Mouse (Mus musculus) hindbrain, embryonic 12.5 days (tissue): ENCODE measurements around the gene Ttc19. TPM values are rescaled to one million over a fixed set of nuclear protein-coding genes. Genes with fewer than 3 reads are reported as not detected.

ENCODE experiments used
- ATAC-seq: fragments of 200-750 bp; cut with Nextera tagmentation; 2 replicates; pipeline ENCODE4 v1.8.0; 2017; ENCODE audit warnings: moderate TSS enrichment; ENCODE audit not compliant: low FRiP score
- H3K27ac ChIP-seq: fragments of 300-500 bp; sonication (generic); 2 replicates; pipeline ENCODE4 v1.5.1; 2016; ENCODE audit warnings: mild to moderate bottlenecking
- H3K27me3 ChIP-seq: fragments of 300-500 bp; sonication (generic); 2 replicates; pipeline ENCODE4 v1.6.1; 2016; ENCODE audit warnings: mild to moderate bottlenecking
- H3K36me3 ChIP-seq: fragments of 300-500 bp; sonication (generic); 2 replicates; pipeline ENCODE4 v1.6.1; 2016; ENCODE audit warnings: mild to moderate bottlenecking
- H3K4me1 ChIP-seq: fragments of 300-500 bp; sonication (generic); 2 replicates; pipeline ENCODE4 v1.6.1; 2016
- H3K4me2 ChIP-seq: fragments of 300-500 bp; sonication (generic); replicated peaks from 2 replicates; pipeline ENCODE4 v1.6.1; 2016; ENCODE audit warnings: mild to moderate bottlenecking
- H3K4me3 ChIP-seq: fragments of 300-500 bp; sonication (generic); 2 replicates; pipeline ENCODE4 v1.5.1; 2016; ENCODE audit warnings: mild to moderate bottlenecking
- H3K9ac ChIP-seq: fragments of 300-500 bp; sonication (generic); 2 replicates; pipeline ENCODE4 v1.6.1; 2016; ENCODE audit warnings: mild to moderate bottlenecking, moderate library complexity
- H3K9me3 ChIP-seq: fragments of 300-500 bp; sonication (generic); replicated peaks from 2 replicates; pipeline ENCODE4 v1.6.1; 2016; ENCODE audit warnings: mild to moderate bottlenecking
- WGBS: fragments of 180-500 bp; shearing (Covaris S2); methylation state at CpG from one replicate; pipeline ENCODE4 v1.1.7; 2016; 5-methylcytosine and 5-hydroxymethylcytosine counted together
- polyA plus RNA-seq: library from polyadenylated mRNA; unstranded; fragments of >200 nt; fragmentation: Nextera tagmentation; extraction: Ambion mirVana; gene quantifications from 2 replicates; pipeline ENCODE4 v1.2.1, GENCODE M21; 2016

Gene Ttc19
- polyA plus RNA-seq, 1 experiment from 2014 or later = 36.1 TPM

- no peak overlapping the region for H3K27ac ChIP-seq
- peaks cover 5% of the 10 kb centered on the region; the same call in 1 of the 2 replicates for H3K4me1 ChIP-seq
- H3K4me3 ChIP-seq = no peak overlapping the region
- H3K9me3 ChIP-seq = no peaks in the 10 kb centered on the region
- WGBS = 93% methylated on average over 2 of the region's 2 CpGs
- H3K4me2 ChIP-seq = no peak overlapping the region
- ATAC-seq = no peak
- H3K36me3 ChIP-seq = peaks cover 46% of the 10 kb centered on the region
- H3K27me3 ChIP-seq = no peaks in the 10 kb centered on the region
- no peak overlapping the region for H3K9ac ChIP-seq
Measured at GRCm38 (mm10) chr11:62294121-62294520, 12.8 kb downstream of the Ttc19 start.

- no peak overlapping the region for H3K4me2 ChIP-seq
Measured at GRCm38 (mm10) chr11:62298883-62299282, 17.6 kb downstream of the Ttc19 start.

GRCm38 (mm10) chr11:62305866-62306265, 24.6 kb downstream of the Ttc19 start:
- Histone ChIP-seq H3K27me3 (no peaks in the 10 kb centered on the region), H3K4me3 (no peak overlapping the region), H3K4me1 (no peaks in the 10 kb centered on the region), H3K9ac (no peak overlapping the region), H3K27ac (no peak overlapping the region), H3K9me3 (no peaks in the 10 kb centered on the region), H3K4me2 (no peak overlapping the region), H3K36me3 (peaks cover 18% of the 10 kb centered on the region; the same call in 1 of the 2 replicates)
- ATAC-seq = no peak
- 95% methylated on average over 2 of the region's 2 CpGs for WGBS

More at GRCm38 (mm10) chr11:62298883-62299282, 17.6 kb downstream of the Ttc19 start:
- Histone ChIP-seq H3K27ac (no peak overlapping the region), H3K9ac (no peak overlapping the region), H3K36me3 (peaks cover 20% of the 10 kb centered on the region), H3K27me3 (no peaks in the 10 kb centered on the region), H3K4me3 (no peak overlapping the region), H3K4me1 (peaks cover 5% of the 10 kb centered on the region; the same call in 1 of the 2 replicates), H3K9me3 (no peaks in the 10 kb centered on the region)
- 87% methylated on average over 6 of the region's 6 CpGs for WGBS
- no peak for ATAC-seq

DNA sequence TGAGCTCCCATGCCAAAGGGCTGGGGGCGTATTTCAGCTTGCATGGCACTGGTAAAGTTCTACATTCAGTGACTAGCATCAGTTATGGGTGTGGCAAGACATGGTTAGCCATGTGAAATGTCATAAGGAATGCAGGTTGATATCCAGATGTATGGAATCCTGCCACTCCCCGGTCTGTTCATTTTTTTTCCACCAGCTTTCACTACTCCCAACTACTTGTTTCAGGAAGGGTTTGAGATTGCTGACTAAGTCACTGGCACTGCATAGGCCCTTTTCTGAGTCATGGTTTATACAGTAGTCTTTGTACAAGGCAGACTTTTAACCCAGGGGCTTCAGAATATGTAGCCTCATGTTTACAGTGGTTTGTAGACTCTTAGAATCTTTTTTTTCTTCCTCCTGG, 28.0 kb downstream of the Ttc19 start:
- Histone ChIP-seq H3K27ac (no peak overlapping the region), H3K9ac (no peak overlapping the region), H3K27me3 (no peaks in the 10 kb centered on the region), H3K4me3 (no peak overlapping the region), H3K9me3 (no peaks in the 10 kb centered on the region), H3K4me2 (no peak overlapping the region), H3K36me3 (peaks cover 37% of the 10 kb centered on the region), H3K4me1 (no peaks in the 10 kb centered on the region)
- WGBS = 94% methylated on average over 2 of the region's 2 CpGs
- ATAC-seq = no peak

- H3K4me3 ChIP-seq = no peak overlapping the region
- no peaks in the 10 kb centered on the region for H3K4me1 ChIP-seq
- no peaks in the 10 kb centered on the region for H3K27me3 ChIP-seq
- peaks cover 73% of the 10 kb centered on the region for H3K36me3 ChIP-seq
- H3K9me3 ChIP-seq = no peaks in the 10 kb centered on the region
- 95% methylated on average over 5 of the region's 5 CpGs for WGBS
- H3K4me2 ChIP-seq = no peak overlapping the region
- no peak for ATAC-seq
- no peak overlapping the region for H3K27ac ChIP-seq
- H3K9ac ChIP-seq = no peak overlapping the region
Measured at GRCm38 (mm10) chr11:62314984-62315383, 33.7 kb downstream of the Ttc19 start.

DNA sequence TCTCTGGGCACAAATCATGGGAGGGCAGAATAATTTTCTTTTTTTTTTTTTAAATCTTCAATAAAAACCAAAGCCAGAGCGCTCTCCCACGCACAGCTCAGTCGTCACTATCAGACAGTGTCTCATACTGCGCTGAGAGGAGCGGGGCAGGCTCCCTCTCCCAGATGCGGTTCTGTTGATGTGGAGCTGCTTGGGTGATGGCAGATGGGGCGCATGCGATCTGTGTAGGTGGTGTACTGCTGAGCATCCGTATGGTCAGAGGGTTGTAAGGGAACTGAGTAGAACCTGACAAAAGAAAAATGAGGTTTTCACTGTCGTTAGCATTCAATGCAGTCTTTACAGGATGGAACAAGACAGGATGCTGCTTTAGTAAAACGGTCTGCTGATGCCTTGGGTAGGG, 36.5 kb downstream of the Ttc19 start:
- Histone ChIP-seq H3K27ac (no peak overlapping the region), H3K9ac (no peak overlapping the region), H3K4me1 (no peaks in the 10 kb centered on the region), H3K36me3 (peaks cover 80% of the 10 kb centered on the region), H3K9me3 (no peaks in the 10 kb centered on the region), H3K4me3 (no peak overlapping the region), H3K4me2 (no peak overlapping the region), H3K27me3 (no peaks in the 10 kb centered on the region)
- no peak for ATAC-seq
- 91% methylated on average over 11 of the region's 11 CpGs for WGBS

GRCm38 (mm10) chr11:62320097-62320496, 38.8 kb downstream of the Ttc19 start:
- Histone ChIP-seq H3K4me3 (no peak overlapping the region), H3K4me2 (no peak overlapping the region), H3K4me1 (no peaks in the 10 kb centered on the region), H3K27me3 (no peaks in the 10 kb centered on the region), H3K36me3 (peaks cover 75% of the 10 kb centered on the region), H3K9me3 (no peaks in the 10 kb centered on the region), H3K27ac (no peak overlapping the region), H3K9ac (no peak overlapping the region)
- ATAC-seq = no peak
- 90% methylated on average over 3 of the region's 3 CpGs for WGBS

DNA sequence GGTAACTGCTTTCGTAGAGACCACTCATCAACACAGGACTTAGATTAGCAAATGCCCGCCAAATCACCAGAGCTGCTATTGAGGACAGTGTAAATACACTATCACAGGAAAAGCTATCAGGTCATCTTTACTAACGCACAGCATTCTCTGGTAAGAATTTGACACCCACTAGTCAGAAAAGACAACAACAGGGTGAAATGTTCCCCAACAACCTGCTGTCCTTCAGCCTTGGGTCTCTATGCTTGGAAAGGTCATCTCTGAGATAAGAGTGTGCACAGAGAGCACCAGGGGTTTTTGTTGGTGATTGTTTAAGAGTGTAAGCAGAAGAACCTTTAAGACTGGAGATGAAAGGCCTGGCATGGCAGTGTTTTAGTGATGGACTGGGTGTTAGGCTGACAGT, 42.4 kb downstream of the Ttc19 start:
- no peak overlapping the region for H3K4me2 ChIP-seq
- WGBS = 97% methylated on average over 3 of the region's 3 CpGs
- peaks cover 76% of the 10 kb centered on the region for H3K36me3 ChIP-seq
- H3K4me3 ChIP-seq = no peak overlapping the region
- H3K4me1 ChIP-seq = no peaks in the 10 kb centered on the region
- H3K27ac ChIP-seq = no peak overlapping the region
- H3K27me3 ChIP-seq = no peaks in the 10 kb centered on the region
- H3K9me3 ChIP-seq = no peaks in the 10 kb centered on the region
- no peak for ATAC-seq
- H3K9ac ChIP-seq = no peak overlapping the region

GRCm38 (mm10) chr11:62331141-62331540, 49.9 kb downstream of the Ttc19 start:
- Histone ChIP-seq H3K4me3 (no peak overlapping the region), H3K9ac (no peak overlapping the region), H3K4me1 (no peaks in the 10 kb centered on the region), H3K36me3 (peaks cover 86% of the 10 kb centered on the region), H3K4me2 (no peak overlapping the region), H3K27ac (no peak overlapping the region; the same call in 1 of the 2 replicates), H3K27me3 (no peaks in the 10 kb centered on the region), H3K9me3 (no peaks in the 10 kb centered on the region)
- WGBS = 93% methylated on average over 5 of the region's 5 CpGs
- ATAC-seq = no peak

DNA sequence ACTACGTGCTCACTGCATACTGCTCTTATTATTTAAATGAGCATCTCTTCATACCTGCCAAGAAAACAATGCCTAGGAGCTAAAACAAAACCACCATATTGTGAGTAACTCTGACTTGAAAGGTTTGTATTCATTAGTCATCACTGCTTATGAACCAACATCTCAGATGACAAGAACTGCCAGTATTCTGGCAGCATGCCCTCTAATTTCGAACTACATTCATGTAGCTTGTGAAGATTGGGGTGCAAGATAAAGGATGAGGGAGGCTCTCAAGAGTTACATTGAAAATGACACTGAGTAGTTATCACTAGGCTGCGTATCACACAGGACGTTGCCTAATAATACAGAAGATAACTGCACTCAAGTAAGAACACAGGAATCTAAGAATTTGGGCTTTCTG, 51.0 kb downstream of the Ttc19 start:
- Histone ChIP-seq H3K36me3 (peaks cover 84% of the 10 kb centered on the region), H3K4me3 (no peak overlapping the region), H3K9ac (no peak overlapping the region), H3K4me2 (no peak overlapping the region), H3K9me3 (no peaks in the 10 kb centered on the region), H3K4me1 (no peaks in the 10 kb centered on the region), H3K27ac (no peak overlapping the region), H3K27me3 (no peaks in the 10 kb centered on the region)
- WGBS = 90% methylated on average over 4 of the region's 4 CpGs
- no peak for ATAC-seq

DNA sequence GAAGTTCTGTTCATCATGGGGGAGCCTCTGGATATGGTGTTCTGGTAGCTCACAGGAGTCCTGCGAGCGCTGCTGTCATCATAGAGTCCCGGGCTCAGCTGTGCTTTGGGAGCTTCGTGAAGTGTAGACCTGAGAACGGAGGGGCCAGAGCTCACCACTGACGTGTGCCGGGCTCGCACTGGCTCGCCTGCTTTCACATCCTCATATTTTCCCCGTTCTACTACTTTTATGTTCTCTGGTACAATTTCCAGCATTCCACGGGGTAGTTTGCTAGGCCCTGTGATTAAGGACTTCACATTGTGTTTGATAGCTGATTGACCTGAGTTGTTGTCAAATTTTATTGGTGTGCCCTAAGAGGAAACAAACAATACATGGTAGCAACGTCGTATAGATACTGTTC, 61.7 kb downstream of the Ttc19 start:
- no peak overlapping the region for H3K4me3 ChIP-seq
- WGBS = 93% methylated on average over 13 of the region's 13 CpGs
- ATAC-seq = no peak
- no peak overlapping the region for H3K9ac ChIP-seq
- H3K27ac ChIP-seq = no peak overlapping the region
- H3K36me3 ChIP-seq = peaks cover 67% of the 10 kb centered on the region
- H3K9me3 ChIP-seq = no peaks in the 10 kb centered on the region
- no peaks in the 10 kb centered on the region for H3K4me1 ChIP-seq
- H3K4me2 ChIP-seq = no peak overlapping the region
- H3K27me3 ChIP-seq = no peaks in the 10 kb centered on the region

- Histone ChIP-seq H3K4me3 (no peak overlapping the region), H3K36me3 (peaks cover 70% of the 10 kb centered on the region), H3K4me2 (no peak overlapping the region), H3K9me3 (no peaks in the 10 kb centered on the region), H3K4me1 (no peaks in the 10 kb centered on the region), H3K9ac (no peak overlapping the region), H3K27me3 (no peaks in the 10 kb centered on the region), H3K27ac (no peak overlapping the region)
- 92% methylated on average over 4 of the region's 4 CpGs for WGBS
- ATAC-seq = no peak
Measured at GRCm38 (mm10) chr11:62351948-62352347, 70.7 kb downstream of the Ttc19 start.

- H3K9me3 ChIP-seq = no peaks in the 10 kb centered on the region
- H3K27ac ChIP-seq = no peak overlapping the region
- H3K4me2 ChIP-seq = no peak overlapping the region
- H3K4me1 ChIP-seq = no peaks in the 10 kb centered on the region
- ATAC-seq = no peak
- peaks cover 58% of the 10 kb centered on the region for H3K36me3 ChIP-seq
- no peak overlapping the region for H3K4me3 ChIP-seq
- H3K27me3 ChIP-seq = no peaks in the 10 kb centered on the region
- WGBS = 91% methylated on average over 2 of the region's 2 CpGs
- no peak overlapping the region for H3K9ac ChIP-seq
Measured at GRCm38 (mm10) chr11:62355216-62355615, 73.9 kb downstream of the Ttc19 start.
